Mouse (Mus musculus): ENCODE measurements at regions not wholly inside any gene's neighbourhood (a gene's known extent, or its start where the extent isn't known, plus 50 kb on each side); places are given as distances from the start of the nearest gene placed in this dataset.

DNA sequence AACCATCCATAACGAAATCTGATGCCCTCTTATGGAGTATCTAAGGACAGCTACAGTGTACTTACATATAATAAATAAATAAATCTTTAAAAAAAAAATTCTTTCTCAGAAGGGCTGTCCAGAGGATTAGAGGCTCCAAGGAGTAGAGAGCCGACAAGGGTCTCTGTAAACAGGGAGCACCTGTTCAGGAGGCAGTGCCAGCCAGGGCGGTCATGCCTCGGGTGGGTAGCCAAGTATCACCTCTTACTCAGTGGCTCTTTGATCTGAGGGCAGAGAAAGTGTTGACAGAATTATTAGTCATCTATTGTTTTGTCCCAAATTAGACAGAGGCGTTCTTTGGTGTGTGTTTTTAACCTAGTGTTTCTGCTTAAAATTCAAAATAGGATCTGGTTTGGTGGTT, 54.0 kb upstream of the Csf1 start:
- DNase-seq (ENCODE audit: low read depth, low spot score) (peak; percentile 77), ATAC-seq (peak; percentile 14)
- no peak for TF ChIP-seq CTCF (IDR thresholded peaks at IDR 0.05)
- ChIA-PET CTCF (interaction anchor here (1.2 to 2.9 kb wide), 4 partner anchors 10 to 49 kb away, joined by 3 to 13 read pairs (median 6); no protein-coding TSS in a partner anchor), POLR2A (interaction anchor here (1.0 kb wide), 1 partner anchor 33 kb away, joined by 3 read pairs; no protein-coding TSS in a partner anchor)
- no peaks in the 10 kb centered on the region for H3K27me3 ChIP-seq
- in situ Hi-C loops (cut with MboI; ENCODE audit: low pct_unique_long_range_greater_than_20kb): no loop called here

DNA sequence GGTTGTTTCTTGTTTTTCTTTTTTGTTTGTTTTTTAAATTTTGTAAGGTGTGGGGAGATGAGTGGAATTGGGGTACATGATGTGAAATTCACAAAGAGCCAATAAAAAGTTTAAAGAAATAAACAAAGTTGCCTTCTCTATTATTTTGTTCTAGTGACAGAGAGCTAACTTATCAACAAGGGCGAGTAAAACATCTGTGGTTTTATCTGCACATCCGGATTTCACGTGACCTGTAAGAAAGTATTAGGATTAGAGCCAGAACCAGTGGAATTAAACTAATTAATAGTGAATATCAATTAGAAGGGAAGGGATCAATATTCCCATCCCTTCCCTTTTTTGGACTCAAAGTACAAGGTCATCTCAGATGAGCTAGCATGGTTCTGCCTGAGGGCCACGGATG, 52.6 kb upstream of the Csf1 start:
- DNase-seq (ENCODE audit: low read depth, low spot score): no peak
- ChIA-PET POLR2A (interaction anchor here (1.1 kb wide), 1 partner anchor 54 kb away, joined by 3 read pairs; no protein-coding TSS in a partner anchor), CTCF (interaction anchor here (0.7 to 2.9 kb wide), 7 partner anchors 10 to 53 kb away, joined by 3 to 13 read pairs (median 3); no protein-coding TSS in a partner anchor)
- no peaks in the 10 kb centered on the region for H3K27me3 ChIP-seq
- ATAC-seq: no peak
- no peak for TF ChIP-seq CTCF (IDR thresholded peaks at IDR 0.05)
- in situ Hi-C loops (cut with MboI; ENCODE audit: low pct_unique_long_range_greater_than_20kb): no loop called here

DNA sequence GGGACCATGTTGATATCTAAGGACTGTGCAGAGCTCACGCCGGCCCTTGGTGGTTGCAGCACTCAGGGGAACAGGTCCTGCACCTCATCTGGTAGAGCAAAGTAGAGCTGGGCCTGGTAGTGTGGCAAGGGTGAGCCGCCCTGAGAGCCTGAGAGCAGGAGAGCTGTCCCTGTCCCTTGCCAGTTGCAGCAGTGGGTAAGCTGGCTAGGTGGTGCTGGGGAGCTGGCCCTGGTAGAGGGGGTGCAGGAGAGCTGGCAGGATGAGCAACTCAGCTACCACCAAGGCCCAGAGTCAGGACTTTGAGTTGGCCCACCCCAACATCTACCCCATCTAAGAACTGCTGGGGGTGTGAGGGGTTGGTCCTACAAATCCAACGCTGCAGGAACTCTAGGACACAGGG, 52.1 kb upstream of the Csf1 start:
- ChIA-PET POLR2A (no interaction called here), CTCF (interaction anchor here (1.2 to 2.9 kb wide), 5 partner anchors 9 to 53 kb away, joined by 3 to 13 read pairs (median 3); no protein-coding TSS in a partner anchor)
- DNase-seq (ENCODE audit: low read depth, low spot score) (no peak), ATAC-seq (no peak)
- TF ChIP-seq CTCF (IDR thresholded peaks at IDR 0.05): no peak
- in situ Hi-C loops (cut with MboI; ENCODE audit: low pct_unique_long_range_greater_than_20kb): no loop called here
- H3K27me3 ChIP-seq: no peaks in the 10 kb centered on the region

DNA sequence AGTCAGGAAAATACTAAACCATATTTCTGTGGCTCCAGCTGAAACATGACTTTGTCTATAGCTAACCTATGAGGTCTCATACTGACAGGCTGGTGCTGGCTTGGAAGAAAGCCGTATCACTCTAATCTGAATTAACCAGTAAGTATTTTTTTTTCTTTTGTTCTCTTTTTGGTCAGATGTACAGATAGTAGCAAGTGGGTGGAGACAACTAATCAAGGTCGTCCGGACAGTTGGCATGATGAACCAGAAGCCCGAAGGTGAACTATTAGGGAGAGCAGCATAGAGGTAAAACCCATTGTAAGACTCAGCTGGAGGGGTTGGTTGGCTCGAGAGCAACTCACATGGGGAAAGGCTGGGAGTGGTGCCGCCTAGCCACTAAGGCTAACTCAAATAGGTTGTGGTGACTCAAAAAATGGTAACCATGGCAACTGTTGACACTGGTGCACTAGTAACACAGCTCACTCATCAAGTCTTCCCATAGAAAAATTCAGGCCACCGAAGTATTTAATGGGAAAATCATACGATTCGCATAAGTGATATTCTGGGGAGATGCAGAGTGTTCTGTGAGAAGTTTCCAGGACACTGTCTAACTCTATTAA, 50.3 kb upstream of the Csf1 start:
- DNase-seq (ENCODE audit: low read depth, low spot score) (no peak), ATAC-seq (no peak)
- in situ Hi-C loops (cut with MboI; ENCODE audit: low pct_unique_long_range_greater_than_20kb): no loop called here
- CTCF ChIA-PET: interaction anchor here (1.0 to 1.2 kb wide), 3 partner anchors 9 to 50 kb away, joined by 3 to 4 read pairs (median 3); partner anchors contain the start of gene Csf1
- TF ChIP-seq CTCF (IDR thresholded peaks at IDR 0.05): no peak
- H3K27me3 ChIP-seq: no peaks in the 10 kb centered on the region
- POLR2A ChIA-PET: no interaction called here

Data from Patski (cell line).